Mouse (Mus musculus) heart, postnatal 0 days (tissue): ENCODE data around the gene Mtln.

Experiments used
- CTCF ChIP-seq: IDR thresholded peaks from 2 replicates; pipeline ENCODE4 v1.5.1; 2016; ENCODE audit warnings: antibody characterized with exemption, control low read depth, low read depth
- EP300 ChIP-seq: IDR thresholded peaks from 2 replicates; pipeline ENCODE4 v1.6.1; 2016; ENCODE audit warnings: antibody characterized with exemption, low read depth

- no peak for TF ChIP-seq CTCF
- no peak for TF ChIP-seq EP300
Observed at GRCm38 (mm10) chr2:127791919-127792603, at the start of gene Mtln.
